Mouse (Mus musculus): Measurements from ENCODE around the gene Lpar2.
A peak's percentile ranks its signal among the peaks of the same experiment; 100 is the strongest.

Lpar2 gene

GRCm38 (mm10) chr8:69863387-69864020 is 41.3 kb downstream of the Lpar2 start:
- TF ChIP-seq NANOG (IDR thresholded peaks at IDR 0.05; ENCODE audit: borderline replicate concordance, low read length) (no peak), POU5F1 (IDR thresholded peaks at IDR 0.05; ENCODE audit: borderline replicate concordance, low read length) (no peak), CTCF (conservative IDR thresholded peaks at IDR 0.05; ENCODE audit: low read length) (no peak)
- H3K4me3 ChIP-seq (replicated peaks; ENCODE audit: low read length): no peak overlapping the region
- H3K36me3 ChIP-seq (ENCODE audit: insufficient read depth, low read length): no peaks in the 10 kb centered on the region; the same call in 1 of the 2 replicates
- H3K4me1 ChIP-seq (replicated peaks; ENCODE audit: low read depth, low read length): peaks cover 7% of the 10 kb centered on the region
- no peaks in the 10 kb centered on the region for H3K9me3 ChIP-seq (ENCODE audit: low read length)
- peaks cover 3% of the 10 kb centered on the region; the same call in 1 of the 2 replicates for H3K27me3 ChIP-seq (ENCODE audit: insufficient read depth, low read length)

GRCm38 (mm10) chr8:69864180-69864579 is 42.0 kb downstream of the Lpar2 start:
- Histone ChIP-seq H3K27me3 (ENCODE audit: insufficient read depth, low read length) (peaks cover 3% of the 10 kb centered on the region; the same call in 1 of the 2 replicates), H3K36me3 (ENCODE audit: insufficient read depth, low read length) (no peaks in the 10 kb centered on the region; the same call in 1 of the 2 replicates), H3K4me1 (replicated peaks; ENCODE audit: low read depth, low read length) (peaks cover 7% of the 10 kb centered on the region), H3K9me3 (ENCODE audit: low read length) (no peaks in the 10 kb centered on the region), H3K4me3 (replicated peaks; ENCODE audit: low read length) (no peak overlapping the region)
- TF ChIP-seq CTCF (conservative IDR thresholded peaks at IDR 0.05; ENCODE audit: low read length): no peak
- TF ChIP-seq POU5F1 (IDR thresholded peaks at IDR 0.05; ENCODE audit: borderline replicate concordance, low read length): no peak
- TF ChIP-seq NANOG (IDR thresholded peaks at IDR 0.05; ENCODE audit: borderline replicate concordance, low read length): no peak

- Histone ChIP-seq H3K27me3 (ENCODE audit: insufficient read depth, low read length) (peaks cover 3% of the 10 kb centered on the region; the same call in 1 of the 2 replicates), H3K4me3 (replicated peaks; ENCODE audit: low read length) (no peak overlapping the region), H3K9me3 (ENCODE audit: low read length) (no peaks in the 10 kb centered on the region), H3K36me3 (ENCODE audit: insufficient read depth, low read length) (no peaks in the 10 kb centered on the region; the same call in 1 of the 2 replicates), H3K4me1 (replicated peaks; ENCODE audit: low read depth, low read length) (no peaks in the 10 kb centered on the region)
- no peak for TF ChIP-seq CTCF (conservative IDR thresholded peaks at IDR 0.05; ENCODE audit: low read length)
- TF ChIP-seq NANOG (IDR thresholded peaks at IDR 0.05; ENCODE audit: borderline replicate concordance, low read length): no peak
- no peak for TF ChIP-seq POU5F1 (IDR thresholded peaks at IDR 0.05; ENCODE audit: borderline replicate concordance, low read length)
Measured at GRCm38 (mm10) chr8:69867696-69868326, 45.6 kb downstream of the Lpar2 start.

GRCm38 (mm10) chr8:69870003-69870765 is 48.0 kb downstream of the Lpar2 start:
- Histone ChIP-seq H3K4me1 (replicated peaks; ENCODE audit: low read depth, low read length) (no peaks in the 10 kb centered on the region), H3K9me3 (ENCODE audit: low read length) (no peaks in the 10 kb centered on the region)

GRCm38 (mm10) chr8:69870907-69871306 is 48.7 kb downstream of the Lpar2 start:
- TF ChIP-seq CTCF (conservative IDR thresholded peaks at IDR 0.05; ENCODE audit: low read length) (no peak), POU5F1 (IDR thresholded peaks at IDR 0.05; ENCODE audit: borderline replicate concordance, low read length) (no peak), NANOG (IDR thresholded peaks at IDR 0.05; ENCODE audit: borderline replicate concordance, low read length) (no peak)
- H3K4me3 ChIP-seq (replicated peaks; ENCODE audit: low read length): no peak overlapping the region
- H3K36me3 ChIP-seq (ENCODE audit: insufficient read depth, low read length): no peaks in the 10 kb centered on the region
- no peaks in the 10 kb centered on the region for H3K9me3 ChIP-seq (ENCODE audit: low read length)
- H3K4me1 ChIP-seq (replicated peaks; ENCODE audit: low read depth, low read length): no peaks in the 10 kb centered on the region
- peaks cover 3% of the 10 kb centered on the region; the same call in 1 of the 2 replicates for H3K27me3 ChIP-seq (ENCODE audit: insufficient read depth, low read length)

More at GRCm38 (mm10) chr8:69870003-69870765, 48.0 kb downstream of the Lpar2 start:
- Histone ChIP-seq H3K27me3 (ENCODE audit: insufficient read depth, low read length) (peaks cover 3% of the 10 kb centered on the region; the same call in 1 of the 2 replicates), H3K36me3 (ENCODE audit: insufficient read depth, low read length) (no peaks in the 10 kb centered on the region), H3K4me3 (replicated peaks; ENCODE audit: low read length) (no peak overlapping the region)
- TF ChIP-seq CTCF (conservative IDR thresholded peaks at IDR 0.05; ENCODE audit: low read length) (no peak), NANOG (IDR thresholded peaks at IDR 0.05; ENCODE audit: borderline replicate concordance, low read length) (no peak), POU5F1 (IDR thresholded peaks at IDR 0.05; ENCODE audit: borderline replicate concordance, low read length) (no peak)

- H3K4me3 ChIP-seq (replicated peaks; ENCODE audit: low read length): no peak overlapping the region
- peaks cover 14% of the 10 kb centered on the region for H3K27me3 ChIP-seq (ENCODE audit: insufficient read depth, low read length)
- H3K36me3 ChIP-seq (ENCODE audit: insufficient read depth, low read length): no peaks in the 10 kb centered on the region
- H3K4me1 ChIP-seq (replicated peaks; ENCODE audit: low read depth, low read length): peaks cover 6% of the 10 kb centered on the region
- TF ChIP-seq CTCF (conservative IDR thresholded peaks at IDR 0.05; ENCODE audit: low read length) (peak; percentile 99), POU5F1 (IDR thresholded peaks at IDR 0.05; ENCODE audit: borderline replicate concordance, low read length) (no peak)
- H3K9me3 ChIP-seq (ENCODE audit: low read length): no peaks in the 10 kb centered on the region
Measured at GRCm38 (mm10) chr8:69874155-69874554, 51.9 kb downstream of the Lpar2 start.

- H3K4me3 ChIP-seq (replicated peaks; ENCODE audit: low read length): no peak overlapping the region
- TF ChIP-seq CTCF (conservative IDR thresholded peaks at IDR 0.05; ENCODE audit: low read length) (no peak), NANOG (IDR thresholded peaks at IDR 0.05; ENCODE audit: borderline replicate concordance, low read length) (no peak), POU5F1 (IDR thresholded peaks at IDR 0.05; ENCODE audit: borderline replicate concordance, low read length) (no peak)
- no peaks in the 10 kb centered on the region for H3K9me3 ChIP-seq (ENCODE audit: low read length)
- H3K4me1 ChIP-seq (replicated peaks; ENCODE audit: low read depth, low read length): peaks cover 6% of the 10 kb centered on the region
- H3K36me3 ChIP-seq (ENCODE audit: insufficient read depth, low read length): no peaks in the 10 kb centered on the region
- H3K27me3 ChIP-seq (ENCODE audit: insufficient read depth, low read length): peaks cover 19% of the 10 kb centered on the region
Measured at GRCm38 (mm10) chr8:69874654-69875053, 52.4 kb downstream of the Lpar2 start.

- Histone ChIP-seq H3K36me3 (ENCODE audit: insufficient read depth, low read length) (no peaks in the 10 kb centered on the region), H3K4me1 (replicated peaks; ENCODE audit: low read depth, low read length) (peaks cover 17% of the 10 kb centered on the region), H3K4me3 (replicated peaks; ENCODE audit: low read length) (no peak overlapping the region), H3K27me3 (ENCODE audit: insufficient read depth, low read length) (peaks cover 33% of the 10 kb centered on the region), H3K9me3 (ENCODE audit: low read length) (no peaks in the 10 kb centered on the region)
- TF ChIP-seq POU5F1 (IDR thresholded peaks at IDR 0.05; ENCODE audit: borderline replicate concordance, low read length) (no peak), NANOG (IDR thresholded peaks at IDR 0.05; ENCODE audit: borderline replicate concordance, low read length) (no peak), CTCF (conservative IDR thresholded peaks at IDR 0.05; ENCODE audit: low read length) (no peak)
Measured at GRCm38 (mm10) chr8:69876097-69876496, 53.9 kb downstream of the Lpar2 start.
